Mouse (Mus musculus): ENCODE results near the gene Zfp595. TPM values are rescaled to one million over a fixed set of nuclear protein-coding genes. Genes with fewer than 3 reads are reported as not detected.
A peak's percentile ranks its signal among the peaks of the same experiment; 100 is the strongest.
"Not testable (repeated sequence)": the region's sequence is repeated elsewhere in the genome, so short reads cannot be mapped to it uniquely, and the experiment has no call there.

Gene Zfp595
- 6.6 and 7.5 TPM in 2 replicates for polyA plus RNA-seq (2011; ENCODE audit: insufficient read depth, insufficient read length, low read depth, missing spikeins)

GRCm38 (mm10) chr13:67332019-67332724, at the start of gene Zfp595:
Zfp595 (minus strand) TSS chr13:67332570.
- TF ChIP-seq EP300 (IDR thresholded peaks at IDR 0.05; ENCODE audit: insufficient read depth, low read depth, low read length) (no peak), CTCF (IDR thresholded peaks at IDR 0.05; ENCODE audit: low read depth, low read length) (peak; percentile 75)

GRCm38 (mm10) chr13:67376255-67376654, 43.9 kb upstream of the Zfp595 start:
- H3K36me3 ChIP-seq (ENCODE audit: control insufficient read depth, insufficient read depth, low read length, poor library complexity, severe bottlenecking); H3K27ac ChIP-seq (ENCODE audit: insufficient read depth, low read length); H3K4me3 ChIP-seq (ENCODE audit: low read depth, low read length); H3K4me1 ChIP-seq (ENCODE audit: control insufficient read depth, insufficient read depth, low read length); H3K9ac ChIP-seq (ENCODE audit: low read depth, poor library complexity, severe bottlenecking); H3K27me3 ChIP-seq (ENCODE audit: control insufficient read depth, insufficient read depth, low read length, poor library complexity, severe bottlenecking); H3K9me3 ChIP-seq (replicated peaks; ENCODE audit: control insufficient read depth, insufficient read depth, low read length, poor library complexity, severe bottlenecking): not testable (repeated sequence)

More at GRCm38 (mm10) chr13:67332019-67332724, at the start of gene Zfp595:
- Histone ChIP-seq H3K36me3 (ENCODE audit: control insufficient read depth, insufficient read depth, low read length, poor library complexity, severe bottlenecking) (no peaks in the 10 kb centered on the region), H3K27ac (ENCODE audit: insufficient read depth, low read length) (no peak within 1 kb of the TSS), H3K4me3 (ENCODE audit: low read depth, low read length) (peak within 1 kb of the TSS; percentile 69), H3K9me3 (replicated peaks; ENCODE audit: control insufficient read depth, insufficient read depth, low read length, poor library complexity, severe bottlenecking) (no peaks in the 10 kb centered on the region), H3K27me3 (ENCODE audit: control insufficient read depth, insufficient read depth, low read length, poor library complexity, severe bottlenecking) (no peaks in the 10 kb centered on the region), H3K4me1 (ENCODE audit: control insufficient read depth, insufficient read depth, low read length) (no peaks in the 10 kb centered on the region), H3K9ac (ENCODE audit: low read depth, poor library complexity, severe bottlenecking) (0 out of 2 replicates have a peak within 1 kb of the TSS, but pooled peaks have one; percentile 4)

GRCm38 (mm10) chr13:67375050-67375911, 42.9 kb upstream of the Zfp595 start, which contains the start of the genes Gm28041 and Zfp456:
Gm28041 (minus strand) TSS chr13:67375733.
Zfp456 (minus strand) TSS chr13:67375810.
- not testable (repeated sequence) for H3K27ac ChIP-seq (ENCODE audit: insufficient read depth, low read length); H3K4me1 ChIP-seq (ENCODE audit: control insufficient read depth, insufficient read depth, low read length)
- H3K9ac ChIP-seq (ENCODE audit: low read depth, poor library complexity, severe bottlenecking), result peak within 1 kb of the TSS; percentile 56

GRCm38 (mm10) chr13:67360131-67360744, 27.9 kb upstream of the Zfp595 start, which contains the start of the genes Gm28044 and Zfp953:
Gm28044 (minus strand) TSS chr13:67360536.
Zfp953 (minus strand) TSS chr13:67360605.
- Histone ChIP-seq H3K36me3 (ENCODE audit: control insufficient read depth, insufficient read depth, low read length, poor library complexity, severe bottlenecking) (no peaks in the 10 kb centered on the region), H3K27ac (ENCODE audit: insufficient read depth, low read length) (peak within 1 kb of the TSS; percentile 4; the same call in 1 of the 2 replicates), H3K9me3 (replicated peaks; ENCODE audit: control insufficient read depth, insufficient read depth, low read length, poor library complexity, severe bottlenecking) (no peaks in the 10 kb centered on the region), H3K9ac (ENCODE audit: low read depth, poor library complexity, severe bottlenecking) (peak within 1 kb of the TSS; percentile 77), H3K27me3 (ENCODE audit: control insufficient read depth, insufficient read depth, low read length, poor library complexity, severe bottlenecking) (no peaks in the 10 kb centered on the region), H3K4me3 (ENCODE audit: low read depth, low read length) (peak within 1 kb of the TSS; percentile 100), H3K4me1 (ENCODE audit: control insufficient read depth, insufficient read depth, low read length) (peaks cover 2% of the 10 kb centered on the region)
- no peak for TF ChIP-seq CTCF (IDR thresholded peaks at IDR 0.05; ENCODE audit: low read depth, low read length)
- no peak for TF ChIP-seq EP300 (IDR thresholded peaks at IDR 0.05; ENCODE audit: insufficient read depth, low read depth, low read length)
- no peak for TF ChIP-seq POLR2A (IDR thresholded peaks at IDR 0.05; ENCODE audit: insufficient read depth, low read length)

More at GRCm38 (mm10) chr13:67375050-67375911, 42.9 kb upstream of the Zfp595 start, which contains the start of the genes Gm28041 and Zfp456:
- H3K27me3 ChIP-seq (ENCODE audit: control insufficient read depth, insufficient read depth, low read length, poor library complexity, severe bottlenecking); H3K36me3 ChIP-seq (ENCODE audit: control insufficient read depth, insufficient read depth, low read length, poor library complexity, severe bottlenecking); H3K9me3 ChIP-seq (replicated peaks; ENCODE audit: control insufficient read depth, insufficient read depth, low read length, poor library complexity, severe bottlenecking): not testable (repeated sequence)
- peak within 1 kb of the TSS; percentile 99 for H3K4me3 ChIP-seq (ENCODE audit: low read depth, low read length)

GRCm38 (mm10) chr13:67351854-67352253, 19.5 kb upstream of the Zfp595 start:
- no peak overlapping the region for H3K9ac ChIP-seq (ENCODE audit: low read depth, poor library complexity, severe bottlenecking)
- no peaks in the 10 kb centered on the region for H3K27me3 ChIP-seq (ENCODE audit: control insufficient read depth, insufficient read depth, low read length, poor library complexity, severe bottlenecking)
- no peaks in the 10 kb centered on the region for H3K36me3 ChIP-seq (ENCODE audit: control insufficient read depth, insufficient read depth, low read length, poor library complexity, severe bottlenecking)
- H3K27ac ChIP-seq (ENCODE audit: insufficient read depth, low read length), result no peak overlapping the region
- no peaks in the 10 kb centered on the region for H3K9me3 ChIP-seq (replicated peaks; ENCODE audit: control insufficient read depth, insufficient read depth, low read length, poor library complexity, severe bottlenecking)
- no peak for TF ChIP-seq POLR2A (IDR thresholded peaks at IDR 0.05; ENCODE audit: insufficient read depth, low read length)
- TF ChIP-seq CTCF (IDR thresholded peaks at IDR 0.05; ENCODE audit: low read depth, low read length), result no peak
- TF ChIP-seq EP300 (IDR thresholded peaks at IDR 0.05; ENCODE audit: insufficient read depth, low read depth, low read length), result no peak
- no peak overlapping the region for H3K4me3 ChIP-seq (ENCODE audit: low read depth, low read length)
- H3K4me1 ChIP-seq (ENCODE audit: control insufficient read depth, insufficient read depth, low read length), result no peaks in the 10 kb centered on the region
